Mouse (Mus musculus): ENCODE data around the gene Gm9837. TPM values are rescaled to one million over a fixed set of nuclear protein-coding genes. Genes with fewer than 3 reads are reported as not detected.

Gm9837 gene
- polyA plus RNA-seq, 2 experiments from 2014 or later: not detected

- ATAC-seq: no peak
Observed at GRCm38 (mm10) chr11:53486822-53487594, 16.7 kb upstream of the Gm9837 start.

DNA sequence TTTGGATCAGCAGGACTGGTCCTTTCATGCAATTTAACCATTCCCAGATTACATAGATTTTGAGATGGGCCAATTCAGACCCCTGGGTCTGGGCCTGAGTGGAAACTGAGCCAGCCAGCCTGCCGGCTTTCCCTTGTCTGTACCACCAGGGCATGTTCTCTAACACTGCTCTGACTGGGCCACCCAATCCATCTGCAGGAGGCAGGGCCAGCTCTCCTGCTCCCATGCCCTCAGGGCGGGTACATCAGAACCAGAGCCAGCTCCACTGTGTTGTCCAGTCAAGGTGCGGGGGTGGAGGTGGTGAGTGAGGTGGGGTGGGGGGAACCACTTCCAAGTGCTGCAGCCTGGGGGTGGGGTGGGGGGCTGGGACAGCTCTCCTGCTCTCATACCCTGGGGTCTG lies 16.1 kb upstream of the Gm9837 start:
- no peak for ATAC-seq

GRCm38 (mm10) chr11:53485719-53486118 lies 15.4 kb upstream of the Gm9837 start:
- ATAC-seq: no peak

DNA sequence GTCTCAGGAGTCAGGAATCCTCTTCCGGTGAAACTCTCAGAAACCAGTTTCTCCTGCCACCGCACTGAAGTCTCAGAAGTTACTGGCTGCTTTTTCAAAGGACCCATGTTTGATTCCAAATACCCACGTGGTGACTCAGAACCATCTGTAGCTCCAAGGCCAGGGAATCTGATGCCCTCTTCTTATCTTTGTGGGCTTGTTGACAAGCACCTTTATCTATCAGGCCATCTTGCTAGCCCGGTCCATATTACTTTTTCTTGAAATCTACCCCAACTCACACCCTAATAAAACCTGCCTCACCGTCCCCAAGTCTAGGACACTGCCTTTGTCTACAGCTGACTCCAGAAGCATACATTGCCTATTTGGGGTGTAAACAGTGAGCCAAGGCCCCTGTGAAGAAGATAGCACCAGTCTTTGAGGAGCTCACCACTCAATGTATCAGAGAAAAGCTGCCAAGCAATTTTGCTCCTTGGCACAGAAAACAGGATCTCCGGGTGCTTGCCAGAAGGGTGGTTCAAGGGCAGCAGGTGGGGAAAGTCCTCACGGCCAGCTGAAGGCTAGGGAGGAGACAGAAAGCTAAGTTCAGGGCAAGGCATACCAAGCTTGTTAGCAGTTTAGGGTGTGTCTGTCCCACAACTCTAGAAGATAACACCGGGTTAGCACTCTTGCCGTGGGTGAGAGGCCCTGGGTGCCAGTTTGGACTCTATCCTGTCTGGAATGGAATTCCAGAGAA lies 13.0 kb upstream of the Gm9837 start:
- no peak for ATAC-seq

DNA sequence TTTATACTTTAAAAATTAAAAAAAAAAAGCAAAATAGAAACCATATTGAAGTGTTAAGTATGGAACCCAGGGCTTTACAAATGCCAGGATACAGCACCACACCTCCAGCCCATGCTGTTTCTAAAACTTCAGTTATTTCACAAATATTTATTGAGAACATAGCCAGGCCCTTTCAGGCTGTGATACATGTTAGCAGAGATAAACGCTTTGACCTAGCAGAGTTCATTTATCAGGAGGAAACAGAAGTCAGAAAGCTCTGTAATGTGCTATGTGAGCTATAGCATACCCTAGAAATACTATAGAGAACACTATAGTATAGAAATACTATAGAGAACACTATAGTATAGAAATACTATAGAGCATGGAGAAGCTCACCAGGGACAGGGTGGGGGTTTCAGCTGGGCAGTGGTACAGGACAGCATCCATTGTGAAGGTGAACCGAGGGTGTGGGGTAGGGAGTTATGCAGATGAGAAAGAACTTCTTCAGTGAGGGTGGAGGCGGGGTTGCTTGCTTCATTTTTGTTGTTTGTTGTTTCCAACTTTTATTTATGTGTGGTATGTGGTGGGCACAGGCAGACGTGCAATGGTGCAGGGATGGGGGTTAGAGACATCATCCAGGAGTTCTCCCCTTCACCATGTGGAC lies 10.9 kb upstream of the Gm9837 start:
- no peak for ATAC-seq

DNA sequence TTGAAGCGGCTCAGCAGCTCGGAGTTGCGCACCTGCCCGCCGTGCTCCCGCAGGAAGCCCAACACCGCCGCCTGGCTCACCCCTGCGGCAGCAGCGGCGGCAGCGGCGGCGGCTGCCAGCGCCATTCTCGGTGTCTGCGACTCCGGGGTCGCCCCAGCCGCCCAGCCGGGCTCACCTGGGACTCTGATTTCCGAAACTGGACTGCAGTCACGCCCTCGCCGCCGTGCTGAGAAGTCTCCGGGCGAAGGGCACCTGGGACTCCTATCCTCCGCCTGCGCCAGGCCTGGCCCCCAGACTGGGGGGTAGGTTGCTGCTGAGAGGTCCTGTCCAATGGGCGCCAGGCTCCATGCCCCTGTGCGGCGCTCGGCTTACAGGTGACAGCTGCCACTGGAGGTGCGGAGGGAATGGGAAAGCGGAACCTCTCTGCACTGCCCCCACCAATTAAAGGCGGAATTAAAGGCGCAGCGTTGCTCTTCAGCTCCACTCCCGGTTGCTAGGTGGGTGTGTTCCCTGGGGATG lies 9.6 kb upstream of the Gm9837 start, which contains the start of the genes Gm9945 and Sowaha:
Gene Gm9945, plus strand, starts transcription at position 384 of the 519 bp plus-strand sequence.
Gene Sowaha, minus strand, starts transcription at position 492 of the 519 bp plus-strand sequence.
- ATAC-seq: no peak

GRCm38 (mm10) chr11:53479171-53479782 lies 9.0 kb upstream of the Gm9837 start:
- no peak for ATAC-seq

GRCm38 (mm10) chr11:53478383-53479170 lies 8.3 kb upstream of the Gm9837 start:
- ATAC-seq: no peak

DNA sequence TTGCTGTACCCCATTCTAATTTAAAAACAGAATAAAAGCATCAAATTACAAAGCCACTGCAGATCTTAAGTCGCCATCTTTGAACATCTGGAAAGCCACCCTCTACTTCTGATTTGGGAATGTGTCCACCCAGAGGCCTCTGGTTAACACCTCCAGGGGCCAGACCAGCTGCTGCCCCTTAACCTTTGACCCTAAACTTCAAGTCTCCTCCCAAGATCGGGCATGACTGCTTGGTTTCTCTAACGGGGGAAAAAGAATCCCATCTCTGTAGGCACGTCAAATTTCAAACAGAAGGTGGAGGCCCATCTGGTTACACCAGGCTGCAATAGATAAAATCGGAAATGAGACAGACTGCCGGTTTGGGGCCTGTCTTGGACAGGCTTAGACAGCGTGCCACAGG lies 7.6 kb upstream of the Gm9837 start:
- ATAC-seq: no peak

DNA sequence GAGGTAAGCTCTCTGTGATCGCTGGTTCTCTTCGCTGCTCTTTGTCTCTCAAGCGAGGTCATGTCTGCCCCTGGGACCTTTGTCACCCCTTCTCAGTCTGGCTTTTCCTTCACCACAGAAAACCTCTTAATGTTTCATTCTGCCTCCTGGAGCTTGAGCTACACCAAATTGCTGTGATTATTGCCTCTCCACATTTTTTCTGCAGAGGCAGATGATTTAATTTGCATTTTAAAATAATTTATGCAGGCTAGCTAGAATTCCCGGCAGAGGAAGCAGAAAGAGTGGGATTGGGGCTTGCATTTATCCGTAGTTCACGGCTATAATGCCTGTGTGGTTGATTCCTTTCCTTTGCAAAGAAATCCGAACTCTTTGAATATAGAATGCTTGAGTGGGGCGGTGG lies 5.3 kb upstream of the Gm9837 start:
- ATAC-seq: no peak

DNA sequence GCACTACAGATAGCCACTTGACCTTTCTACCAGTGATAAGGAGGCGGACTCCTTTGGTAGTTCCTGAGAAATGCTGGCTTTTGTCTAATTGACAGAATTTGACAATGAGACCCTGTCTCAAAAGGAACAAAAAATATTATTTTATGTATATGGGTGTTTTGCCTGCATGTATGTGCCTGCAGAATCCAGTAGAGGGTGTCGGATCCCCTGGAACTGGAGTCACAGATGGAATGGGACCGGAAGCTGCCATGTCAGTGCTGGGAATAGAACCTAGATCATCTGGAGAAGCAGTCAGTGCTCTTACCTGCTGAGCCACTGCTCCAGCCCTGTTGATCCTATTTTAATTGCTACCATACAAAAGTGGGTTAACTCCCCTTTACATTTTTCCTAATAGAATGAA lies 2.4 kb upstream of the Gm9837 start:
- ATAC-seq: no peak

GRCm38 (mm10) chr11:53469294-53469967 lies 848 bp downstream of the Gm9837 start:
- no peak for ATAC-seq

- no peak for ATAC-seq
Observed at GRCm38 (mm10) chr11:53466231-53466971, 3.9 kb downstream of the Gm9837 start.

GRCm38 (mm10) chr11:53463551-53464424 lies 6.5 kb downstream of the Gm9837 start:
- no peak for ATAC-seq

GRCm38 (mm10) chr11:53461727-53462126 lies 8.6 kb downstream of the Gm9837 start:
- ATAC-seq: no peak

DNA sequence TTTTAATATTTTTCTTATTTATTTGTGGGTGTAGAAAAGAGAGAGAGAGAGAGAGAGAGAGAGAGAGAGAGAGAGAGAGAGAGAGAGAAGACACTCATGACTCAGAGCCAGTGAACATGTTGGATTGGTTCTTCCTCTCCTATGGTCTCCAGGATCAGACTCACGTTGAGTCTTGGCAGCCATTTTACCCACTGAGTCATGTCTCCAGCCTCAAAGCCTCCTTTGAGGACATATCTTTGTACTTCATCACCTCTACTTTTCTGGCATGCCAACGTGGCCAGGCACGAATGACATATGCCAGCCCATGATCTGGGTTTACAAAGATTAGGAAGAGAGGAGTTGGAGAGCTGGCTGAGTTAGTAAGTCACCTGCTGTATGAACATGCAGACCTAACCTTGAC lies 10.1 kb downstream of the Gm9837 start:
- ATAC-seq: no peak

DNA sequence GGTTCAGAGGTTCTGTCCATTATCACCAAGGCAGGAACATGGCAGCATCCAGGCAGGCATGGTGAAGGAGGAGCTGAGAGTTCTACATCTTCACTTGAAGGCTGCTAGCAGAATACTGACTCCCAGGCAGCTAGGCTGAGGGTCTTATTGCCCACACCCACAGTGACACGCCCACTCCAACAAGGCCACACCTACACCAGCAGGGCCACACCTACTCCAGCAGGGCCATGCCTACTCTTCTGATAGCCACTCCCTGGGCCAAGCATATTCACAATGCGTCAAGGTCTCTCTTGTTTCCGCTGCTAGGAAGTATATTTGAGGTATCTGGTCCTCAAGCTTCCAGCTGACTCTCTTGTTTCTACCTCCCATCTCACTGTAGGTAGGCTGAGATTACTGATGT lies 11.3 kb downstream of the Gm9837 start:
- ATAC-seq: no peak

- ATAC-seq: no peak
Observed at GRCm38 (mm10) chr11:53457372-53457954, 12.8 kb downstream of the Gm9837 start.
